Mouse (Mus musculus) forebrain, embryonic 11.5 days (tissue): Measurements from ENCODE around the gene Git2. TPM values are rescaled to one million over a fixed set of nuclear protein-coding genes. Genes with fewer than 3 reads are reported as not detected.

Experiments used
- ATAC-seq: fragments of 200-750 bp; cut with Nextera tagmentation; replicated peaks from 2 replicates; pipeline ENCODE4 v1.8.0; 2017; ENCODE audit warnings: moderate TSS enrichment; ENCODE audit not compliant: low FRiP score
- DNase-seq: peaks from one replicate; pipeline ENCODE4 v3.0.0-alpha.2; 2017; ENCODE audit warnings: low spot score
- H3K27ac ChIP-seq: fragments of 300-500 bp; sonication (generic); 2 replicates; pipeline ENCODE4 v1.5.1; 2014; ENCODE audit warnings: low read depth, low read length
- H3K27me3 ChIP-seq: fragments of 300-500 bp; sonication (generic); 2 replicates; pipeline ENCODE4 v1.6.1; 2014; ENCODE audit warnings: mild to moderate bottlenecking, low read length, mixed read lengths; ENCODE audit not compliant: control insufficient read depth, insufficient read depth
- H3K36me3 ChIP-seq: fragments of 300-500 bp; sonication (generic); 2 replicates; pipeline ENCODE4 v1.6.1; 2014; ENCODE audit warnings: mild to moderate bottlenecking, low read length, moderate library complexity, mixed read lengths; ENCODE audit not compliant: control insufficient read depth, insufficient read depth
- H3K4me1 ChIP-seq: fragments of 300-500 bp; sonication (generic); replicated peaks from 2 replicates; pipeline ENCODE4 v1.6.1; 2014; ENCODE audit warnings: low read length, mixed read lengths; ENCODE audit not compliant: control insufficient read depth, insufficient read depth
- H3K4me2 ChIP-seq: fragments of 300-500 bp; sonication (generic); 2 replicates; pipeline ENCODE4 v1.6.1; 2014; ENCODE audit warnings: low read depth, mild to moderate bottlenecking, low read length, moderate library complexity, mixed read lengths; ENCODE audit not compliant: severe bottlenecking
- H3K4me3 ChIP-seq: fragments of 300-500 bp; sonication (generic); 2 replicates; pipeline ENCODE4 v1.5.1; 2014; ENCODE audit warnings: low read depth, low read length
- H3K9ac ChIP-seq: fragments of 300-500 bp; sonication (generic); 2 replicates; pipeline ENCODE4 v1.6.1; 2014; ENCODE audit warnings: low read length
- H3K9me3 ChIP-seq: fragments of 300-500 bp; sonication (generic); 2 replicates; pipeline ENCODE4 v1.6.1; 2016; ENCODE audit warnings: low read length, mixed read lengths; ENCODE audit not compliant: control insufficient read depth
- WGBS: fragments of 180-500 bp; shearing (Covaris S2); extraction: QIAGEN DNeasy Blood & Tissue Kit; methylation state at CpG from one replicate; pipeline ENCODE4 v1.1.7; 2014; 5-methylcytosine and 5-hydroxymethylcytosine counted together
- polyA plus RNA-seq: library from polyadenylated mRNA; unstranded; fragments of >200 nt; fragmentation: Nextera tagmentation; extraction: Ambion mirVana; gene quantifications from 2 replicates; pipeline ENCODE4 v1.2.1, GENCODE M21; 2014

Git2 gene
- polyA plus RNA-seq, 1 experiment from 2014 or later, result 41.5 TPM

- no peak overlapping the region for H3K9ac ChIP-seq
- no peak overlapping the region for H3K4me2 ChIP-seq
- no peaks in the 10 kb centered on the region for H3K4me1 ChIP-seq
- ATAC-seq (no peak), DNase-seq (no peak)
- H3K4me3 ChIP-seq, result no peak overlapping the region
- no peak overlapping the region for H3K27ac ChIP-seq
- no peaks in the 10 kb centered on the region for H3K36me3 ChIP-seq
- no peaks in the 10 kb centered on the region for H3K27me3 ChIP-seq
- H3K9me3 ChIP-seq, result no peaks in the 10 kb centered on the region
- 89% methylated on average over 18 of the region's 18 CpGs for WGBS
Observed at GRCm38 (mm10) chr5:114764812-114765735, 10.2 kb downstream of the Git2 start.

DNA sequence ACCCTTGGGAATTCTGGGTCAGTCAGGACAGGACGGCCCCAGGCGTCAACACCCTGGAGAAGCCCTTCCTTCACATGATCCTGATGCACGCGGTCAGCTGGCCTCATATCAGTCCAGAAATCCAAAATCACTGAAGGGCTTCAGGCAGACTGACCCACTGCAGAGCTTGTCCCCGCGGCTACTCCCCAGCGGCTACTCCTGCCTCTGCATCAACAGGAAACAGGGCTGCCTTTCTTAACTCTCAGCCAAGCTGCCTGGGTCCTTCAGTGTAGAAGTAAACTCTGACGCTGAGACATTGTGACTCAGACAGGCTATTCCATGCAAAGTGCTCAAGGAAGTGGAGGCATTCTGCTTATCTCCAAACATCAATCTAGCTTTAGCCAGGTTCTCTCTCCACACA, 13.3 kb downstream of the Git2 start:
- Histone ChIP-seq H3K27ac (no peak overlapping the region), H3K9ac (no peak overlapping the region), H3K4me2 (no peak overlapping the region), H3K9me3 (no peaks in the 10 kb centered on the region), H3K36me3 (no peaks in the 10 kb centered on the region), H3K4me1 (no peaks in the 10 kb centered on the region), H3K4me3 (no peak overlapping the region), H3K27me3 (no peaks in the 10 kb centered on the region)
- WGBS, result 91% methylated on average over 8 of the region's 8 CpGs
- DNase-seq (no peak), ATAC-seq (no peak)

GRCm38 (mm10) chr5:114759536-114760090, 15.7 kb downstream of the Git2 start:
- Histone ChIP-seq H3K27ac (no peak overlapping the region), H3K4me1 (no peaks in the 10 kb centered on the region), H3K27me3 (no peaks in the 10 kb centered on the region), H3K4me3 (no peak overlapping the region), H3K9ac (no peak overlapping the region), H3K4me2 (no peak overlapping the region), H3K9me3 (no peaks in the 10 kb centered on the region), H3K36me3 (no peaks in the 10 kb centered on the region; the same call in 1 of the 2 replicates)
- WGBS, result 96% methylated on average over 5 of the region's 5 CpGs
- ATAC-seq (no peak), DNase-seq (no peak)

GRCm38 (mm10) chr5:114753384-114753783, 21.9 kb downstream of the Git2 start:
- WGBS, result 86% methylated on average over 12 of the region's 12 CpGs
- Histone ChIP-seq H3K27ac (no peak overlapping the region), H3K27me3 (no peaks in the 10 kb centered on the region)

GRCm38 (mm10) chr5:114752397-114752796, 22.9 kb downstream of the Git2 start:
- ATAC-seq (no peak), DNase-seq (no peak)
- H3K4me2 ChIP-seq, result no peak overlapping the region
- no peak overlapping the region for H3K27ac ChIP-seq
- no peak overlapping the region for H3K9ac ChIP-seq
- no peak overlapping the region for H3K4me3 ChIP-seq
- H3K4me1 ChIP-seq, result no peaks in the 10 kb centered on the region
- H3K27me3 ChIP-seq, result no peaks in the 10 kb centered on the region
- no peaks in the 10 kb centered on the region; the same call in 1 of the 2 replicates for H3K36me3 ChIP-seq
- WGBS, result 88% methylated on average over 10 of the region's 10 CpGs
- H3K9me3 ChIP-seq, result no peaks in the 10 kb centered on the region

More at GRCm38 (mm10) chr5:114753384-114753783, 21.9 kb downstream of the Git2 start:
- Histone ChIP-seq H3K9ac (no peak overlapping the region), H3K4me3 (no peak overlapping the region), H3K4me2 (no peak overlapping the region), H3K36me3 (no peaks in the 10 kb centered on the region; the same call in 1 of the 2 replicates), H3K9me3 (no peaks in the 10 kb centered on the region), H3K4me1 (no peaks in the 10 kb centered on the region)
- no peak for DNase-seq
- ATAC-seq, result no peak

GRCm38 (mm10) chr5:114750325-114750724, 25.0 kb downstream of the Git2 start:
- Histone ChIP-seq H3K9me3 (no peaks in the 10 kb centered on the region), H3K27me3 (no peaks in the 10 kb centered on the region), H3K4me2 (no peak overlapping the region), H3K27ac (no peak overlapping the region), H3K4me1 (no peaks in the 10 kb centered on the region), H3K4me3 (no peak overlapping the region), H3K9ac (no peak overlapping the region), H3K36me3 (no peaks in the 10 kb centered on the region; the same call in 1 of the 2 replicates)
- no peak for DNase-seq
- no peak for ATAC-seq
- 83% methylated on average over 10 of the region's 10 CpGs for WGBS

GRCm38 (mm10) chr5:114747521-114747920, 27.8 kb downstream of the Git2 start:
- Histone ChIP-seq H3K4me2 (no peak overlapping the region), H3K4me3 (no peak overlapping the region), H3K9ac (no peak overlapping the region), H3K36me3 (peaks cover 5% of the 10 kb centered on the region; the same call in 1 of the 2 replicates), H3K27ac (no peak overlapping the region), H3K9me3 (no peaks in the 10 kb centered on the region), H3K4me1 (no peaks in the 10 kb centered on the region), H3K27me3 (no peaks in the 10 kb centered on the region)
- ATAC-seq (no peak), DNase-seq (no peak)
- 94% methylated on average over 5 of the region's 5 CpGs for WGBS

DNA sequence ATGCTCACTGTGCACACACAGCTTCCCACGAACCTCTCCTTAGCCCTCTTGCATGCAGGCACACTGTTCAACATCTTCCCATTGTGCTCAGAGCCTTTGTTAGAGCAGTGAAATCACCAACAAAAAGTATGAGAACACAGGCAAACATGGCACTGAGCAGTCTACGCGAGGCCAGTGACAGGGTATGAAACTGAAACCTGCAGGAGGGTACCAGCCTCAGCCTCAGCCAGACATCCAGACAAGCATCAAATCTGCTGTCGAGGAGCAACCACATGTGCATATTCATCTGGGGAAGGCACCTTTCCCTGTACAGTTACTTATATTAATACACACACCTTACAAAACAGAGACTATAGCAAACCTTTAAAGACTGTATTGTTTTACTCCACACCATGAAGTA, 28.4 kb downstream of the Git2 start:
- Histone ChIP-seq H3K9ac (no peak overlapping the region), H3K4me2 (no peak overlapping the region), H3K4me1 (no peaks in the 10 kb centered on the region), H3K27ac (no peak overlapping the region), H3K9me3 (no peaks in the 10 kb centered on the region), H3K4me3 (no peak overlapping the region), H3K36me3 (peaks cover 5% of the 10 kb centered on the region; the same call in 1 of the 2 replicates), H3K27me3 (no peaks in the 10 kb centered on the region)
- ATAC-seq, result no peak
- DNase-seq, result no peak
- WGBS, result 92% methylated on average over 4 of the region's 4 CpGs
